In genomic region chr7:101884160-101884559, GRCm38 (mm10) we compare ENCODE assay signal across 31 mouse cellular contexts. TPM values are rescaled to one million over a fixed set of nuclear protein-coding genes. Genes with fewer than 3 reads are reported as not detected.
"Had no signal": no experiment of that assay in that cellular context is flagged by ENCODE, and none has a peak within 500 bp of the region (broad histone marks: within the 10 kb centered on the region; RNA-seq: fewer than 3 reads in every experiment).

No protein-coding gene starts in this region.

- H3K27ac ChIP-seq: heart, adult 2 months; heart, embryonic 13.5 days; heart, embryonic 15.5 days; hindbrain, embryonic 13.5 days; hindbrain, embryonic 15.5 days; hindbrain, postnatal 0 days; kidney, embryonic 15.5 days; kidney, postnatal 0 days; left cerebral cortex, adult 2 months; limb, embryonic 10.5 days; limb, embryonic 12.5 days; liver, embryonic 13.5 days had no signal

- H3K27me3 ChIP-seq: heart, embryonic 15.5 days; hindbrain, embryonic 13.5 days; hindbrain, embryonic 15.5 days; kidney, embryonic 15.5 days; limb, embryonic 12.5 days; liver, embryonic 13.5 days had no signal

- ATAC-seq: hindbrain, postnatal 0 days; intestine, embryonic 16.5 days had no signal

- H3K4me3 ChIP-seq: heart, adult 2 months; heart, embryonic 13.5 days; heart, embryonic 15.5 days; hindbrain, embryonic 13.5 days; hindbrain, embryonic 15.5 days; kidney, embryonic 15.5 days; left cerebral cortex, adult 2 months; limb, embryonic 10.5 days; limb, embryonic 12.5 days; liver, embryonic 13.5 days had no signal

- H3K9ac ChIP-seq: heart, embryonic 13.5 days; heart, embryonic 15.5 days; hindbrain, embryonic 13.5 days; hindbrain, embryonic 15.5 days; kidney, embryonic 15.5 days; limb, embryonic 12.5 days; liver, embryonic 13.5 days had no signal

- DNase-seq: gastrocnemius, postnatal 25 days; heart, adult 11 months; heart, adult 2 months; heart, postnatal 14 days; heart, postnatal 36 days; kidney, adult 11 months; kidney, adult 2 months; kidney, adult 9 months; kidney, postnatal 14 days; kidney, postnatal 36 days; layer of hippocampus, adult 9-11 months; layer of hippocampus, postnatal 36 days; liver; liver, embryonic 13.5 days had no signal

- H3K9me3 ChIP-seq: heart, embryonic 13.5 days; heart, embryonic 15.5 days; hindbrain, embryonic 13.5 days; hindbrain, embryonic 15.5 days; kidney, embryonic 15.5 days; limb, embryonic 10.5 days; limb, embryonic 12.5 days; liver, embryonic 13.5 days had no signal

- H3K4me1 ChIP-seq: heart, embryonic 13.5 days; heart, embryonic 15.5 days; hindbrain, embryonic 13.5 days; hindbrain, embryonic 15.5 days; limb, embryonic 10.5 days; limb, embryonic 12.5 days; liver, embryonic 13.5 days had no signal

- H3K36me3 ChIP-seq: heart, embryonic 13.5 days; heart, embryonic 15.5 days; hindbrain, embryonic 13.5 days; hindbrain, embryonic 15.5 days; kidney, embryonic 15.5 days; limb, embryonic 10.5 days; limb, embryonic 12.5 days; liver, embryonic 13.5 days had no signal

- H3K4me2 ChIP-seq: heart, embryonic 11.5 days; heart, embryonic 13.5 days; heart, embryonic 15.5 days; hindbrain, embryonic 13.5 days; hindbrain, embryonic 15.5 days; kidney, embryonic 15.5 days; limb, embryonic 12.5 days; liver, embryonic 11.5 days; liver, embryonic 13.5 days had no signal

RNA-seq across cellular contexts. Expression of gene Folr1, which starts 13.6 kb away (rescaled TPM):
- total RNA-seq: heart, adult 2 months; hematopoietic stem cell, adult 5-6 weeks had no signal
- polyA plus RNA-seq: limb, embryonic 10.5 days; limb, embryonic 12.5 days had no signal

RNA-seq across cellular contexts. Expression of gene Tomt, which starts 22.0 kb away (rescaled TPM):
- total RNA-seq: gastrocnemius, adult 18-20 months; gastrocnemius, adult 8-10 months; gastrocnemius, postnatal 25 days; heart, adult 2 months; heart, postnatal 14 days; heart, postnatal 36 days; layer of hippocampus, adult 18-20 months; layer of hippocampus, postnatal 36 days; left cerebral cortex, adult 2 months had no signal
- polyA plus RNA-seq: heart, adult 2 months had no signal

RNA-seq across cellular contexts. Expression of gene Folr2, which starts 27.2 kb away (rescaled TPM):
- total RNA-seq: hematopoietic stem cell, adult 5-6 weeks; layer of hippocampus, postnatal 36 days; left cerebral cortex, adult 2 months had no signal
- polyA plus RNA-seq: heart, embryonic 11.5 days; limb, embryonic 12.5 days had no signal
